Mouse (Mus musculus) spleen, postnatal 36 days (tissue): Measurements from ENCODE around the gene Txnip.

Source experiments
- DNase-seq, 2 experiments: peaks; one replicate each; pipeline ENCODE4 v3.0.0; 2022; ENCODE audit warnings: low spot score in 2 of 2, mixed read lengths in 1 of 2

Txnip gene

DNA sequence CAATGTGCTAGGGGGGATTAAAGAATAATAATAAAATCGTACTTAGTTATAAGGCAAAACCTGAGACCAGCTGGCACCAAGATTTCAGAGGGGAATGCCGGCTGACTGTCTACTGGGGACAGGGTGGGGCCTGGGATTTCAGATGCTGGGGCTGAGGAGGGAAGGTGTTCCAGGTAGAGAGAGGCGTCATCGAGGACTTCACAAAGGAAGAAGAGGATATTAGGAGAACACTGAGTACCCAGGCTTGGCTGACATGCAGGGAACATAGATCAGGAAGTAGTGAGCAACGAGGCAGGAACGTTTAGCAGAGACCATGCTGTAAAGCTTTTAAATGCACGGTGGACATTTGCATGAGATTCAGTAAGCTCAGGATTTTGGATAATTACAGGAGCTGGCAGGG is 5.9 kb upstream of the Txnip start:
- DNase-seq, result no peak

DNA sequence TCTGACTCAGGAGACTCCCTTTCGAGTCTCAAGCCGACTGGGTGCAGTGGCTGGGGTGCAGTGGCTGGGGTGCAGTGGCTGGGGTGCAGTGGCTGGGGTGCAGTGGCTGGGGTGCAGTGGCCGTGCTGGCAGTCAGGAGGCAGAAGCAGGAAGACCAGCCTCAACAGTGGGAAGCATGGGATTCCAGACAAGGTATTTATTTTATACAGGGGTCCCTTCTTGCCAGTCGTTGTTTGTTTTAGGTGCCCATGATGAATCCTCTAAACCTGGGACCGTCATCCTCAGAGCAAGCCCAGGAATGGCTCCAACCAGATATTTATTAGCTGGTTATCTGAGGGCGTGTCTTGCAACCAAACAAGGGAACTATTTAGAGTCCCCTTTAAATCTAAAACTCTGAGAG is 4.2 kb upstream of the Txnip start:
- DNase-seq, result no peak

DNA sequence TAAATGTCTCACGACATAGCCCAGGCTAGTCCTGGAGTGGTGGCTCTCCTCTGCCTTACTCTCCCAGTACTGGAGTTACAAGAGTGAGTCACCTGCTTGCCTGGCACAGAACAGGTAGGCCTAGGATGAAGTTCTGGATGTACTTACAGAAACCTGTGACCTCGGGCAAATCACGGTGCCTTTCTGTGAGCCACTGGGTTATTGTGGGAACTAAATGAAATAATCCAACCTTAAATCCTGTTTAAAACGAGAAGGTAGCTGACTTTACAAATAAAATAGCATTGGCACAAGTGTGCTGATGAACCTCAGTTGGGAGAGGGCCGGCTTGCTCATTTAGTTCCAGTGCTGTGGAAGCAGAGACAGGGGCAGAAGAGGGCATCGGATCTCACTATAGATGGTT is 3.5 kb upstream of the Txnip start:
- DNase-seq, result no peak

DNA sequence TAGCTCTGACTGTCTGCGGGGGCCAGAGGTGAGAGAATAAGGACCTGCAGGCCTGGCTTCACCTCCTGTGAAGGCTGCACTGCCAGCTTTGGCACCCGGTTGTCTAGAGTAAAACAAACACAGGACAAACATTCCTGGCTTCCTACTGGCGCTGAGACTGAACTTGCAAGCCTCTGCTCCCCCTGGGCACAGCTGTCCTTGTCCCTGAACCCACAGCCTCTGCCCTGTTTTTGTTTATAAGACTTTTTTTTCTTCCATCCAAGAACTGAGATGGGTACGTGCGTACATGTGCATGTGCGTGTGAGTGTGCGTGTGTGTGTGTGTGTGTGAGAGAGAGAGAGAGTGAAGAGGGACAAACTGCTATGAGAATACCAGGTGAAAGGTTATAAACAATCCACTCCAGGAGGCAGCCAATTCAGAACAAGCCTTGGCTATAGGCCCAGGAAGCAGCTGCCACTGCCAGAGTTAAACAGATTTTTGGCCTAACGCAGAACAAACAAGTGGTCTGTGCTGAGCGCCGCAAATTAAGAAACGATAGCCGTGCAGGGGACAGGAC is 2.6 kb upstream of the Txnip start:
- DNase-seq, result no peak

DNA sequence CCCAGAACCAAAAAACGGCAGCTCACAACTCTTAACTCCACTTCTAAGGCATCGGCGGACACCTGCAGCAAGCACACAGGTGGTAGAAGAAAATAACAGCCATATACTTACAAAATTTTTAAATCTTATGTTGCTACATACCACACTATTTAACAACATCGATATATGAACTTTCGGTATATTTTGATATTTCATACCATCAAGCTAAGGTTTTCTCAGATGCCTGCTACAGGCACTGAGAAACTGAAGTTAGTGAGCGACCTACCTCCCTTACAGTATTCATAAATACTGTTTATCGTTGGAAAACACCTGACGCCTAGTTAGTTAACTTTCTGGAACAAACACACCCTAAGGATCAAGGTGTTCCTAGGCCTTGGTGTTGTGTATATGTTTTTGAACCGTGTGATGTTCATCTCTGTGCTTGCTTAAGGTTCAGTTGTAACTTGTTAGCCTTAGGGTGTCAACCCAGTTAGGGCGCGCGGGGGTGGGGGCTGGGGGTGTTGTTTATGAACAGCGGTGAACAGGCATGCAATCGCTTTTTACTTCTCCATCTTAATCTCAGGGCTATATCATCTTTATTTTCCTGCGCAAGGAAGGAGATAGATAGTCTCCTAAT is 1.6 kb upstream of the Txnip start:
- DNase-seq, result no peak

DNA sequence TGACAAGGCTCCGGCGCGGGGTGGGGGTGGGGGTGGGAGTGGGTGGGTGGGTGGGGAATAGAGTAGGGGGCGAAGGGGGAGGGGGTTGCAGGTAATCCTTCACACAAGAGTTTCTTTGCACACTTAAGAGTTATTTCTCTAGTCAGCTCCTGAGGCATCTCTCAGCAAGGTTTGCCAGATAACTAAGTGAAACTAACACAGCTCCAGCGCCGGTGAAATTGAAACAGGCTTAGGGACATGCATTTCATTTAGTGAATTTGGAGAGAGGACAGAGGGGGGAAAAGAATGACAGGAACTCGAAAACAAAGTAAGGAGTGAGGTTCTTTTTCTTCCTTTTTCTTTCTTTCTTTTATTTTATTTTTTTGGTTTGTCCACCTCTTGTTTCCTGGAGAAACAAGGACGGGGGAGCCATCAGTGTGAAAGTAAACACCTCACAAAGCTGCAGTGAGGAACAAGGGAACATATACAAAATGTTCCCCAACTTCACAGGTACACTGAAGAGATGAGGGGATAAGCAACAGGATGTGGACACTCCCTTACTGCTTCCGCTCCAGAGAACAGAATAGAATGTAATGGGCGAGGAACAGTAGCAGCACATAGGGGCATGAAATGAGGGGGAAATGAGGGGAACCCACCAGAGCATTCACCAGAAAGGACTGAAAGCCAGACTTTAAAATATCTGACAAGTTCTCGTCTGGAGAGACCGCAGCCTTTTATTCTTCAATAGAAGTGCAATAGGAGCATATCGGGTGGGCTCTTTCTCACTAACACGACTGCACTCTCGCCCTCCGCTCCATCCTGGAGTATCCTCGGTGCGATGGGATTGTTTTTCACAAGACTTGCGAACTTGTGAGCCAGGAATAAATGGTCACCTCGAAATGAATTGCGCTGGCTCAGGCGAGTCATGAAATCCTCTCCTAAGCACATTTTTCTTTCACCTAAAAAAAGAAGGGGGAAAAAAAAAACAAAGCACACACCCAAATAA is 814 bp upstream of the Txnip start:
- peak; percentile 75 to 78 for DNase-seq

DNA sequence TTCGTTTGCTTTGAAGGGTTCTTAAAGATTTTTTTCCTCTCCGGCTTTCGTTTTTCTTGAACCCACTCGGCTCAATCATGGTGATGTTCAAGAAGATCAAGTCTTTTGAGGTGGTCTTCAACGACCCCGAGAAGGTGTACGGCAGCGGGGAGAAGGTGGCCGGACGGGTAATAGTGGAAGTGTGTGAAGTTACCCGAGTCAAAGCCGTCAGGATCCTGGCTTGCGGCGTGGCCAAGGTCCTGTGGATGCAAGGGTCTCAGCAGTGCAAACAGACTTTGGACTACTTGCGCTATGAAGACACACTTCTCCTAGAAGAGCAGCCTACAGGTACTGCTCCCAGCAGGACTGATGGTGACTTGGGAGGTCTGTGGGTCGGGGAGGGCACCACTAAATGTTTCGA is 402 bp downstream of the Txnip start:
- DNase-seq, result no peak

DNA sequence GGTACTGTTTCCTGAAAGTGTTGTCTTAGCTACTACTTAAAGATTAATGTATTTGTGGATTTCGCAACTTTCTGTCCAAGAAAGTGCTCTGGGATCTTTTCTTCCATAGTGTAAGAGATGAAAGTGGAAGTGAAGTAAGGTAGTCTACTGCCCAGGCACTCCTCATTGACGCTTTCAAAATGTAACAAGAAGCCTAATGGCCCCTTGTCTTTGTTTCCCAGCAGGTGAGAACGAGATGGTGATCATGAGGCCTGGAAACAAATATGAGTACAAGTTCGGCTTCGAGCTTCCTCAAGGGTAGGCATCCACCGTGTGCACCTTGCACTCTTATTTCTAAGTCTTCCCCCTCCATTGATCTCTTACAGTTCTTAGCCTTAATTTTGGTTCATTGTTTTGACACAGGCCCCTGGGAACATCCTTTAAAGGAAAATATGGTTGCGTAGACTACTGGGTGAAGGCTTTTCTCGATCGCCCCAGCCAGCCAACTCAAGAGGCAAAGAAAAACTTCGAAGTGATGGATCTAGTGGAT is 975 bp downstream of the Txnip start:
- no peak for DNase-seq

DNA sequence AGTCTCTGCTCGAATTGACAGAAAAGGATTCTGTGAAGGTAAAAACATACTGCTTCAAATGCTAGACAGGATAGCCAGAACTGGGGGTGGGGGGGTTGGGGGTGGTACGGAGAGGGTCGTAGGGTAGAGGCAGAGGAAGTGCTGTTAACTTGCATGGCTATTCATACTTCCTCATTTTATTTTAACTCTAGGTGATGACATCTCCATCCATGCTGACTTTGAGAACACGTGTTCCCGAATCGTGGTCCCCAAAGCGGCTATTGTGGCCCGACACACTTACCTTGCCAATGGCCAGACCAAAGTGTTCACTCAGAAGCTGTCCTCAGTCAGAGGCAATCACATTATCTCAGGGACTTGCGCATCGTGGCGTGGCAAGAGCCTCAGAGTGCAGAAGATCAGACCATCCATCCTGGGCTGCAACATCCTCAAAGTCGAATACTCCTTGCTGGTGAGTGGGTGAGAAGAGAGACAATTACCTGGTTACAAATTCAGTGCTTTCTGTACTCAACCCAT is 1.7 kb downstream of the Txnip start:
- DNase-seq, result no peak

DNA sequence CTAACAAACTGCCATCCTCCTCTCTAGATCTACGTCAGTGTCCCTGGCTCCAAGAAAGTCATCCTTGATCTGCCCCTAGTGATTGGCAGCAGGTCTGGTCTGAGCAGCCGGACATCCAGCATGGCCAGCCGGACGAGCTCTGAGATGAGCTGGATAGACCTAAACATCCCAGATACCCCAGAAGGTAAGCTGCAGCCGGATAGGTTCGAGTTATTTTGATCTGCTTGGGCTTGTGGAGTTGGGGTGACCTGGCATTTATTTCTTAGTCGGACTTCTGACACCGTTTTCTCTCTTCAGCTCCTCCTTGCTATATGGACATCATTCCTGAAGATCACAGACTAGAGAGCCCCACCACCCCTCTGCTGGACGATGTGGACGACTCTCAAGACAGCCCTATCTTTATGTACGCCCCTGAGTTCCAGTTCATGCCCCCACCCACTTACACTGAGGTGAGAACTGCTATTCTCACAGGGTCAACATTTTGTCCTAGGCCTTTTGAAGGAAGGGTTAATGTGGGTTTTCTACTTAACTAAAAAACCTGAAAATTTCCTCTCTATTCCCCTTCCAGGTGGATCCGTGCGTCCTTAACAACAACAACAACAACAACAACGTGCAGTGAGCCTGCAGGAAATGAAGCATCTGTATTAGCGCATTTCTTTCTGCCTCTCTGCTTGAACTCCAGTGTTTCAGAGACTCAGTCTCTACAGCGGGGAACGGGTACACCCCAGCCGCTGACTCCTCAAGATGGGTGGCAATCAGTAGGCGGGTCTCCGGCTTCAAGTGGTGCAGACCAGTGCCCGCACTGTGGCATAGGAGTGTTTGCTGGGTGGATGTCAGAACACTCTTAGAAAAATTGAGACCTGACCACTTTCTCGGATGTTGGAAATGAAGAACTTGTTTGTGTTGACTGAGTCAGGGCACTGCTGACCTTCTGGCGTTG is 2.4 kb downstream of the Txnip start:
- no peak for DNase-seq

DNA sequence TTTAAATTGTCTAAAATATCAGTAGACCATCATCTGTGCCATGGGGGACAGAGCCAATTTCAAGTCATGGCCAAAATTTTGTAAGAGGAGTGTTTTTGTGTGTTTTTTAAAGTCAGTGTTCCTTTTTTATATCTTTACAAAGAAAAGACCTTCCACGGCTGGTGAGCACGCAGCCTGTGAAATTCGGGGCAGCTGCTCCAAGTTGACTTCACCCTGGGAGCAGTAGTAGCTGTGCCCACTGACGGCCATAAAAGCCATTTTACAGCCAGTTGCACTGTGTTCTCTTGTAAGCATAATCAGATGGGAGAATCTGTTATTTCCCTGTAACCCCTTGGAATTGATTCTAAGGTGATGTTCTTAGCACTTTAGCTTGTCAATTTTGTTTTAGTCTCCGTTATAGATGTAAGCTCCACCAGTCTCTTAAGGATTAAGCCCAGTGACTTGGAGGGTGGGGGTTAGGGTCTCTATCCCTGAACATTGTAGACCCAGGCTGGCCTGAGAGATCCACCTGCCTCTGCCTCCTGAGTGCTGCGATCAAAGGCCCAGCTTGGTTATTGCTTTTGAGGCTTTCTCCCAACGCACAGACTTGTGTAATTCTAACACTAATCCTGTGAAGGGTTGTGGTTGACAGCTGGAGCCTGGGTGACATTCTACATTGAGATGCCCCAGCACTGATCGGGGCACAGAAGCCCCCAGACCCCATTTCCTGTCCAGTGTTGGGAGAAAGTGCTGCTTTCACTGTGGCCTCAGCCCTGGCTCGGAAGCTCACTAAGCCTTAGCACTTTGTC is 3.3 kb downstream of the Txnip start:
- no peak for DNase-seq

DNA sequence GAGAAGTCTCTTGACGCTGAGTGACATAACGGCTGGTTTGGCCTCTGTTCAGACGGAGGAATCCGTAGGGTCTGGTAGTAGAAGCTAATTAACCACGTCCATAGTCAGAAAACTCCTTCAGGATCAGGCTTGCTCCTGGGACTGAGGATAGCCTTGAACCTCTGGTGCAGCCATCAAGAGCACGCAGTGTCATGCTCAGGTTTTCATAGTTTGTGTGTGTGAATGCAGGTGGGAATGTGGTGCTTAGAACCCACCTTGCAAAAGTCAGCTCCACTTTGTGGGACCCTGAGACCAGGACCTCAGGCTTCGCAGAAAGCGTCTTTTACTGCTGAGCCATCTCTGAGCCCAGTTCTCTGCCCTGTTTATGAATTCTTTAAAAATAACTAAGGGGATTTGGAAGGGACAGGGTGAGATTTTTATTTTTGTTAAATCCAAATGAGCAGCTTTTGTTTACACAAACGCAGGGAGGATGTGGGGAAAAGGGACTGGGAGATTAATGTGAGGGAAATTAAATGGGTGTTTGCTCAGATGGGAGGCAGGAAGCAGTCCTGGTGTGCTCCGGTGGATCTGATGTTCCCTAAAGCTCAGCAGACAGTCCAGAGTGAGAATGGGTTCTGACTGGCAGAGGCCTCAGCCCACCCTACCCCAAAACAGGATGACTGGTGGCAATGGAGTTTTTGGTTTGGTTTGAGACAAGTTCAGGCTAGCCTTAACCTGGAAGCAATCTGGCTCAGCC is 4.4 kb downstream of the Txnip start:
- peak in 1 of 2 experiments; percentile 2 for DNase-seq

DNA sequence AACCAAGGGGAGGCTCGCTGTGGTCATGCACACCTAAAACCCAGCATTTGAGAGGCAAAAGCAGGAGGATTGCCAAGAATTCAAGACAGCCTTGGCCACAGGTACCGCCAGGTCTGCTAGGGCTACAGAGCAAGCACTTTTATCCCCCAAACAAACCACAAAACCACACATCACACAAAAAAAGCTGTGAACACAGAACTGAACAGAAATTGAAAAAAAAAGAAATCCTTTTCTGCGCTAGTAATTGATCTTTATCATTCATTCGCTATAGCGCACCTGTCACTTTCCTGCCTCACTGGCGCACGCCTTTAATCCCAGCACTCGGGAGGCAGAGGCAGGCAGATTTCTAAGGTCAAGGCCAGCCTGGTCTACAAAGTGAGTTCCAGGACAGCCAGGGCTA is 5.5 kb downstream of the Txnip start:
- DNase-seq, result no peak

DNA sequence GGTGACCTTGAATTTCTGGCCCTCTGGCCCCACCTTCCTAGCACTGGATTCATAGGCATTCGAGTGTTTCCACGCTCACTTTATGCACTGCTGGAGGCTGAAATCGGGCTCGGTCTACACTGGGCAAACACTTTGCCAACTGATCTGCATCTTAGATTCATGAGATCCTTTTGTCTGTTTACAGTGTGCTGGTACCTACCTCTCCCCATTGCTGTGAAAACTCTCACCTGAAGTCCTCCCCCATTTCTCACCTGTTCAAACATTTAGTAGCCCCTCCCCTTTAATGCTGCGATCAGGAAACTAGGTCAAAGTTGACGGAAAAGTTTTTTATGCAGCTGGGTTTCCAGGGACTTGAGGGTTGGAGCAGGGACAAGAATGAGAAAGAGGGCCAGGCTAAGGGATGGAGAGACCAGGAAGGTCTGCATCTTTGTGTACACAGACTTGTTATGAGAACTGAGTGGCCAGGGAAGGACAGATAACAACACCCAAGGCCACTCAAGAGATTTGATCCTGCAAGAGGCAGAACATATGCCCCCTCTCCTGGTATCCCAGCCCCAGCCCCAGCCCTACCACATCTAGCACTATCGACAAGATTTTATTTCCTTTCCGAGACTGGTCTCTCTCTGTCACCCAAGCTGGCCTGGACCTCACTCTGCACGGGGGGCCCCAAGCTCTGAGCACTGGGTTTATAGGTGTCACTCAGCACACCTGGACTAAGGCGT is 6.3 kb downstream of the Txnip start:
- DNase-seq, result no peak

DNA sequence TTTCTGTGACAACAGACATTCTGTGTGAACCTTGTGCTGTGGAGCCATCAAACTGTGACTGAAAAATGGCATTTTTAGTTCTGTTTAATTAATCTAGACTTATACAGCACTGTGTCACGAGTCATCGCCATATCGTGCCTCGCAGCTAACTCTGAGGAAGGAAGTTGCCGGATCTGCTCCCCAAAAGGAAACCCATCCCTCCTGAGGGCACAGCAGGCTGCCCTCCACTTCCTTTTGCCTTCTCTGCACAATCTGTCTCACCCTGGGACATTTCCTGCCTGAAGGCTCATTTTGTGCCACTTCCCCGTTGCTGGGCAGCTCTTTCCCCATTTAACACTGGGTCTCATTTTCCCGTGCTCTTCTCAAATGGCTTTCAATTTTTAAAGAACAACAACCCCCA is 6.9 kb downstream of the Txnip start:
- DNase-seq, result peak; percentile 79 to 82

DNA sequence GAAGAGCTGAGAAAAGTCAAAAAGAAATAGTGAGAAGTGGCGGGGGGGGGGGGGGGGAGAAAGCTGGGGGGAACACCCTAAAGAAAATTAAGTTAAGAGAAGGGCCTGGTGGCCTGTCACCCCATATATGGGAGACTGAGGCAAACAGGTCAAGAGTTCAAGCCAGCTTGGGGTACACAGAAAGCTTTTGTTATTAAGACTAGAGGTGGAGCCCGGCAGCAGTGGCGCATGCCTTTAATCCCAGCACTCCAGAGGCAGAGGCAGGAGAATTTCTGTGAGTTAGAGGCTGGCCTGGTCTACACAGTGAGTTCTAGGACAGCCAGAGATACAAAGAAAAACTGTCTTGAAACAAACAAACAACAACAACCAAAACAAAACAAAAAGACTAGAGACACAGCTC is 7.3 kb downstream of the Txnip start:
- no peak for DNase-seq

DNA sequence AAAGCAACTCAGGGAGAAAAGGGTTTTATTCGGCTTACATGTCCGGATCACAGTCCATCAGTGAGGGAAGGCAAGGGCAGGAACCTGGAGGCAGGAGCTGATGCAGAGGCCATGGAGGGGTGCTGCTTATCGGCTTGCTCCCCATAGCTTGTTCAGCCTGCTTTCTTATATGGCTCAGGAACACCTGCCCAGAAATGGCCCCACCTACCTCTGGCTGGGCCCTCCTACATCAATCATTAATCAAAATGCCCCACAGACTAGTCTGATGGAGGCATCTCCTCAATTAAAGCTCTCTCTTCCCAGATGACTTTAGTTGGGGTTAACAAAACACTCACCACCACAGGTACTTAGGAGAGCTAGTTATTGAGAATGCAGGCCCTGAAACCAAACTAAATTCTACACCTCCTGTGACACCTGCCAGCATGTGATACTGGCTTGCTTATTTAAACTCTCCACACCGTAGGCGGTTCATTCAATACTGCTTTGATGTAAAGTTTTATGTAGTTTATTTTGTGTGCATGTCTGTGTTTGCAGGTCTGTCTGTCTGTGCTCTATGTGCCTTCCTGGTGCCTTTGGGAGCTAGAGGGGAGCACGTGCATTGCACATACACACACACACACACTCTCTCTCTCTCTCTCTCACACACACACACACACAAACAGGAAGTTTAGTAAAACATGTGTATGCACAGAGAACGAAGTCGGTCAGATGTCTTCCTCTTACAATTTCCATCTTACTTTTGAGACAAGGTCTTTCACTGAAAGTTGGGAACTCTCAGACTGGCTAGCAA is 9.1 kb downstream of the Txnip start:
- DNase-seq, result no peak

DNA sequence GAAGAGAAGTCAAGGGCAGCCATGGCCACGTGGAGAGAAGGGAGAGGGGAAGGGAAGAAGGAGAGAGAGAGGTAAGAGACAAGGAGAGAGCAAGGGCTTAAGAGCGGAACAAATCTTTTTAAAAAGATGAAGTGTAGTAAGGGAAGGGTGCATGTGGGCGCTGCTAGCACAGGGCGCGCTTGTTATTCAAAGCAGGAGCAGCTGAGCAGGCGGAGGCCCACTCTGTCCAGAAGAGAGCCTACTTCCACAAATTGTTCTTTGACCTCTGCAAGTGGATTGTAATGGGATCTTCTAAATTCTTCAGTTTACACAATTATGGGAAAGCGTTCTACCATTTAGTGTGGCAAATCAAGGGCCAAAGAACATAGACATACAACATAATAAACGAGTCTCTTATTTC is 10.8 kb downstream of the Txnip start:
- no peak for DNase-seq
